Mouse (Mus musculus) fibroblast of lung, adult 2 months (primary cell): Measurements from ENCODE around the gene Ifnl2.
"Not testable (repeated sequence)": the region's sequence is repeated elsewhere in the genome, so short reads cannot be mapped to it uniquely, and the experiment has no call there.

Experiments
- DNase-seq: peaks from one replicate; pipeline ENCODE4 v3.0.0-alpha.2; 2011; ENCODE audit warnings: low read depth

Ifnl2 gene

GRCm38 (mm10) chr7:28510405-28510974 is at the start of gene Ifnl2:
Ifnl2 (minus strand) TSS chr7:28510455.
- not testable (repeated sequence) for DNase-seq

- peak; percentile 73 for DNase-seq
These were observed 48.2 kb upstream of the Ifnl2 start for GRCm38 (mm10) chr7:28558486-28558885.

GRCm38 (mm10) chr7:28557708-28558107 is 47.5 kb upstream of the Ifnl2 start:
- no peak for DNase-seq

- DNase-seq: no peak
These were observed 46.8 kb upstream of the Ifnl2 start for GRCm38 (mm10) chr7:28557069-28557468.

- DNase-seq: no peak
These were observed 45.8 kb upstream of the Ifnl2 start for GRCm38 (mm10) chr7:28555939-28556535.

GRCm38 (mm10) chr7:28553076-28553475 is 42.8 kb upstream of the Ifnl2 start:
- no peak for DNase-seq

GRCm38 (mm10) chr7:28547628-28548027 is 37.4 kb upstream of the Ifnl2 start:
- DNase-seq: no peak

GRCm38 (mm10) chr7:28547154-28547553 is 36.9 kb upstream of the Ifnl2 start, which contains the start of gene Nccrp1:
Nccrp1 (minus strand) TSS chr7:28547254.
- no peak for DNase-seq

- no peak for DNase-seq
These were observed 36.4 kb upstream of the Ifnl2 start for GRCm38 (mm10) chr7:28546649-28547048.

- no peak for DNase-seq
These were observed 35.6 kb upstream of the Ifnl2 start for GRCm38 (mm10) chr7:28545891-28546210.

- no peak for DNase-seq
These were observed 35.0 kb upstream of the Ifnl2 start for GRCm38 (mm10) chr7:28545048-28545890.

- no peak for DNase-seq
These were observed 33.9 kb upstream of the Ifnl2 start for GRCm38 (mm10) chr7:28544051-28544601.

GRCm38 (mm10) chr7:28540526-28540925 is 30.3 kb upstream of the Ifnl2 start, which contains the start of gene Sycn:
Sycn (plus strand) TSS chr7:28540885.
- no peak for DNase-seq

- not testable (repeated sequence) for DNase-seq
These were observed 28.6 kb upstream of the Ifnl2 start for GRCm38 (mm10) chr7:28538886-28539285.

- no peak for DNase-seq
These were observed 21.8 kb upstream of the Ifnl2 start for GRCm38 (mm10) chr7:28532005-28532404.

- DNase-seq: peak; percentile 6
These were observed 17.9 kb upstream of the Ifnl2 start for GRCm38 (mm10) chr7:28527922-28528719.

- DNase-seq: not testable (repeated sequence)
These were observed 12.3 kb upstream of the Ifnl2 start, which contains the start of gene Ifnl3 for GRCm38 (mm10) chr7:28522536-28522935. Ifnl3 (plus strand) TSS chr7:28522836.

GRCm38 (mm10) chr7:28511441-28511840 is 1.2 kb upstream of the Ifnl2 start:
- DNase-seq: no peak

GRCm38 (mm10) chr7:28509121-28509520 is 1.1 kb downstream of the Ifnl2 start:
- DNase-seq: not testable (repeated sequence)

- DNase-seq: no peak
These were observed 4.7 kb downstream of the Ifnl2 start for GRCm38 (mm10) chr7:28505585-28505984.

- no peak for DNase-seq
These were observed 14.8 kb downstream of the Ifnl2 start for GRCm38 (mm10) chr7:28495426-28495825.

- no peak for DNase-seq
These were observed 17.9 kb downstream of the Ifnl2 start for GRCm38 (mm10) chr7:28492310-28492709.
